Mouse (Mus musculus) cerebellum, adult (tissue): ENCODE results near the gene Prkcb.

Source experiments
- ATAC-seq: cut with Nextera tagmentation; 2 replicates; pipeline ENCODE4 v1.9.2; 2017; ENCODE audit warnings: mild to moderate bottlenecking, moderate library complexity, mixed read lengths; ENCODE audit not compliant: insufficient number of reproducible peaks, low FRiP score, low TSS enrichment

Prkcb gene

DNA sequence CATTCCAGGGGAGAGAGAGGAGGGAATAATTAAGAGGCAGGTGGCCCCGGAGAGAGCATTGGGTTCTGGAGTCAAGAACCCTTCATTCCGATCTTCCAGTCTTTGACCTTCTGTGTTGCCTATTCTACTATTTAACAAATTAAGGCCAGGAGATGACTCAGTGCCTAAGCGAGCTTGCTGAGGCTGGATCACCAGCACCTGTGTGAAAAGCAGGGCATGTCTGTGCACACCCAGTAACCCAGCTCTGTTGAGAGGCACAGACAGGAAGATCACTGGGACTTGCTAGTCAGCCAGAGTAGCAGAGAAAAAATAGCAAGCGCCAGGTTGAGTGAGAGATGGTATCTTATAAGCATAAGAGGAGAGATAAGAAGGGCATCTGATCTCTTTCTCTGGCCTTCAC, 146.4 kb downstream of the Prkcb start:
- no peak for ATAC-seq

DNA sequence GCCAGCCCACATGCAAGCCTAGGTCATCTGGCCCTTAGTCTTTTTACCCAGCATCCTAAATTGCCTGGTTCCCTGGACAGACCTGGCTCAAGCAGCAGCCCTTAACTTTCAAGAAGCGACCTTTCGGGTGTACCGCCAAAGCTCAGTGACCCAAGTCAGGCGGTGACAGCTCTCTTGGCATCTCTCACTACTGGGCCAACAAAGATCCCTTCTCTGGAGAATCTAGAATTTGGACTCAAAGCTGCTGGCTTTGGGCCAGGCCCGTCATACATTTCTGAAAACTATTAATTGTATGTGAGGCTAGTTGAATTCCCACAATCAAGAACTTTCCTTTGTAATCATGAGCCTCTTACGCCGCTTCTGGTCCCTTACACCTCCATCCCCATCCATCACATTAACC, 147.0 kb downstream of the Prkcb start:
- ATAC-seq = no peak

DNA sequence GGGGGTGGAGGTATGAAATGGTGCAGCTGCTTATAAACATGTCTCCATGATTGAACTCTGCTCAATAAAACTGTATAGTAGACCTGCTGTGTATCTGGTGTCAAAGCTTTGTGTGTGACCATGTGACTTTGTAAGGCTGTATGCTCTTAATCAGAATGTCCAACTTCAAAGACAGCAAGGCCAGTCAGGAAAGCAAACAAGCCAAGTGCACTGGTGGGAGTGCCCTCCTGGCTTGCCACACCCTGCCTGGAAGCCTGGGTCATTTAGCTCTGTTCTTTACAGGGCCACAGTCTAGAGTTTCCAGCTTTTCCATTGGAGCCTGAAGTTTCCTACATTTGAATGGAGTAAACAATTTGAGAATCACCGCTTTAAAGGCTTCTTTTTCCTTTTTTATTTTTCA, 148.8 kb downstream of the Prkcb start:
- no peak for ATAC-seq

DNA sequence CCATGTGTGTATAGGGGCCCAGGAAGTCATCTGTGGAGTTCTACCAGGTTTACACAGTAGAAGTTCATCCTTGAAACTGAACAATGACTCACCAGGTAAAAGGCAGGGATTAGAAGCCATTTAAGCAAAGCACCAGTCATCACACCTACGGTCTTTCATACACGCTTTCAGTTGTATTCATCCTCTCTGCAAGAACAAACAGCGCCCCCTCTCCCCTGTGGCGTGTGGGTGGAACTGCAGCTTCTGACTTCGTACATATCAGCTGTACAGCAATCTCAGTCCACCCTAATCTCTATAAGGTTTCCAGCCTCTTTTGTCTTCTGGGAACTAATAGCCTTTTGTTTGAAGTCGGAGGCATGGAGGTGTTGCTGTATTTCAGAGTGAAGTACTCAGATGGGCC, 156.5 kb downstream of the Prkcb start:
- no peak for ATAC-seq

DNA sequence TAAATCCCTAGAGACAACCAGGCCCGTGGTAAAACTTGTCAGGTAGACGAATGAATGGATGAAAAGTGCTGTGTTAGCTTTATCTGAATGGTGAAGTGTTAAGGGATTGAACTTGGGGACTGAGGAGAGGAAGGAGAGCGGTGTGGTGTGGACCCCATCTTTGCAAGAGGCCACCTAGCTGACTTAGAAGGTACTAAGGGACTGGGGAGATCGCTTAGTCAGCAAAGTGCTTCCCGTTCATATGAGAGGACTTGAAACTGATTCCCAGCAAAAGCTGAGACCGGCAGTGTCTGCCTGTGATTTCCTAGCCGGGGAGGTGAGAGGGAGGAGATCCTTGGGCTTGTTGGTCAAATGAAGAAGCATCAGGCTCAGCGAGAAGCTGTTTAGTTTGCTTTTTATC, 164.1 kb downstream of the Prkcb start:
- ATAC-seq = no peak

DNA sequence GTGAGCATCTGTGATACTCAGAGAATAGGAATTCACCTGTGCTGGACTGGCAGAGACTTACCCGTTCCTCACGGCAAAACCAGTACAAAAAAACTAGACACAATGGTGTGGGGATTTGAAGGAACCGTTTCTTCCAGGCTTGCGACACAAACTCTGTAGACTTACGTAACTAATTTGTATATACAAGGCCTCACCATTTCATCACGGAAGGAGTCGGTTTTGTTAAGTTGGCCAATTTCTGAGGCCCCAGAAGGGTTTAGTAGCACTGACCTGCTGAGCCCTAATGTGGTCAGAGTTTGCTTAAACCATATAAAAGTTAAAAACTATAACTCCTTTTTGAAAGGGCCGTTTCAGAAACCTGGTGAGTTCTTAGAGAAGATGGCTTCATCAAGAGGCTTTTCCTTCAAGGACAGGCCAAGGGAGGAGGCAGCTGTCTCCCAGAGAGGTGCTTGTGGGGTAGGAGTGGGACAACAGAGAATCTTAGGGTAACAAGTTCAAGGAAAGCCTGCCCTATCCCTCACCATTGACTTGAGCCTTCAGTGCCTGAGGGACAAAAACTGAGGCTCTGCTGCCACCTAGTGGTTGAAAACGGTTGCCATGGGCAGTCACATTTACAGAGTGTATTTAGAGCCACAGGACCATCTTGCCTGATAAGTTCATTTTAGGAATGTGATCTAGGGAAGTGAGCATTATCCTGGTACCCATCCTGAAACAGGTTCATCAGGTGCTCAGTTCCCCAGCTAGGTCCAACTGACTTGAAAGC, 170.8 kb downstream of the Prkcb start:
- ATAC-seq = peak; percentile 60; the same call in 1 of the 2 replicates

DNA sequence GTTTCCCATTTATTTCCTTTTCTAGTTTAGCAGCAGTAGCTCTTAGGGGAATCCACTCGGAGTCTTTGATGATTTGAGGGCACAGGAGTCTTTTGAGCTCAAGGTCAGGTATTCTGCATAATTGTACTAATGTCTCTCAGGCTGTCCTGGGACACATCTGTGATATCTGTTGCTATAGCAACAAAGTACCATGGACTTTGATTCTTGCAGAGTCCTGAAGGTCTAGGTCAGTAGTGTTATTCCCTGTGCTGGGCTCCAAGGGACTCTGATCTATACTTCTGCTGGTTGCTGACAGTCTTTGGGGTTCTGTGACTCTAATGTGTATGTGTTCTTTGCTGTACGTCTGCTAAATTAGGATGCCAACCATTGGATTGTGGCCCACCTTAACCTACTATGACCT, 171.5 kb downstream of the Prkcb start:
- ATAC-seq = no peak

DNA sequence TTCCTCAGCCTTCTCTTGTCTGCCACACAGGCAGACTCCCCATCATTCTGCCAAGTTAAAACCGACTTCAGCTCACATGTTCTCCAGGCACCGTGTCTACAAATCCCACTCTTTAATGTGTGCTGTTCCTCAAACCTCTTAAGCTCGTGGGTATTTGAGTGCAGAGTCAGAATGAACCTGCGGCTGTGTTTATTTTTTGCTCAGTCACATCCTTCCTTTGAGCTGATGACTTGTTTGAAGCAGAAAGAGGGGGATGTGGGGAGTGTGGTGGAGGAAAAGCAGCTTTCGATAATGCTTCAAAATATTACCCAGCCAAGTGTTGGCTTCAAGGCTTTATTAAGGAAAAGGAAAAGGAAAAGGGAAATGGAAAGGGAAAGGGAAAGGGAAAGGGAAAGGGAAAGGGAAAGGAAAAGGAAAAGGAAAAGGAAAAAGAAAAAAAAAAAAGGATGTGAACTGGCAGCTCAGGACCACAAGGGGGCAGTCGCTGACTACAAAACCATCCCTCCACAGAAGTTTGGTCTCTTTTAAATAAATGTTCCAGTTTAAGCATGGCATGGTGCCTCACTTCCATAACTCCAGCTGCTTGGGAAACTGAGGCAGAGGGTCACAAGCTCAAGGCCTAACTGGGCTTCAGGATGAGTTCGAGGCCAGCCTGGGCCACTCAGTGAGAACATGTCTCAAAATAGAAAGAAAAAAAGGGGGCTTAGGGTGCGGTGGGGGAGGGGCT, 177.4 kb downstream of the Prkcb start:
- ATAC-seq = no peak

DNA sequence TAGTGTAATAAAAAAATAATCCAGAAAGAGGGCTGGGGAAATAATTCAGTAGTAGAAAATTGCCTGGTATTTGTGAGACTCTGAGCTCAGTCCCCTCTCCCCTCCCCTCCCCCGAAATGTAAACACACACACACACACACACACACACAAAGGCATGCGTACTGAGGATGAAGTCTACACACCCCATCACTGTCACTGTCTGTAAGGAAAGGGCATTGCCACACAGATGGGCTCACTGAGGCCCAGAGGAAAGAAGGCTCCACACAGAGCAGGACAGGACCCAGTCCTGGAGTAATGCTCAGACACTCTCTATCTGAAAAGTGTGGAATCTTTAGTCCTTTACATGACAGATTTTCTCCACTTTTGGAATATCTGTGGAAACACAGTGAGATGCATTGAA, 178.2 kb downstream of the Prkcb start:
- ATAC-seq = no peak

DNA sequence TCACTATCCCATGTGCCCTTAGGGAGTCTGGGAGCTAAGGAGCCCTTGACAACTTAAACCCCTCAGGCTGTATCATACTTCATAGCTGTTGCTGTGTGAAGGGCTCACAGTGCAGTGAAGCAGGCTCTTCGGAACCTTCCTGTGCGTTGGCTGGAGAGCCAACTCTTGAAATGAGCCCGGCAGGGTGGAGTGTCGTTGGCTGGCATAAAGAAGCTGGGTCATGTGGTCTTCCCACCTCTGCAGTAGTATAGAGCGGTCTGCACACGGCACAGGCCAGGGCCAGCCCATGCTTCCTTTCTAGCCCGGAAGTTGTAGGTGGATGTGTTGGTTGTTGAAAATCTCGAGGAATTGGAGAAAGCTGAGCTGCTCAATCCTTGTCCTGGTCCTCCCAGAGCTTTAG, 179.3 kb downstream of the Prkcb start:
- ATAC-seq = no peak

DNA sequence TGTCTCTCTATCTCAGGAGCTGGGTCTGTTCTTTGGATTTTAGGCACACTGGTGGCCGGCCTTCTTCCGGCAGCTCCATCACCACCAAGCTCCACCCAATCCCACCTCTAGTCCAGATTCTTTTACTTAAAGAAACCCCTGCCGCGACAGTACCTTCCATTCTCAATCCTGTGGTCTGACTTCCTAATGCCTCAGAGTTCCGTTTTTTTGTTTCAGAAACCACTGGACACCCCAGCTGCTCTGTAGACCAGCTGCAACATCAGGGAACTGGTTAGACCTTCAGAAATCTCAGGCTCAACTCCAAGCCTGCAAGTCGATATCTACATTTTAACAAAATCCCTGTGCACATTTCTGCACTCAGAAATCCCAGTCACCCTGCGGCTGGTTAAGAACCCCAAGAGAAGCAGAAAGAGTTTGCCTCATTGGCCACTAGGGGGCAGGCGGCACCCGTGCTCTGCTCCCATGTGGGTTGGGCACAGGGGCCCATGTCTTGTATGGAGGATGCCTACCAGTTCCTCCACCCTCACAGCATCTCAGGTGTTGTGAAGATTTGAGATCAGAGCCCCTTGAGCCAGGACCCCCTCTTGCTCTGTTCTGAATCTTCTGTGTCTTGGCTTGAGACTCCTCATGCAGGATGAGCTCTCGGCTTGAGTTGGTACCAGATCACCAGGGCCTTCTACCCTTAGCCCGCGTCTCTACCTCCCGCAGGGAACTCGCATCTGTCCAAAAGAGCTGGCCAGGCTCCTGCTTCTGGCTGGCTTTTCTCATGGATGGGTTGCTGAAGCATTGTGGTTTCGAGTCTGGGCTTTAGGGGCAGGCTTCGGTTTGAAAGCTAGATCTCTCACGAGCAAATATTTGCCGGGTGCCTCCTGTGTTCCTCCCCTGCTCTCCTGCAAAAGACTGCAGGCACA, 182.1 kb downstream of the Prkcb start:
- ATAC-seq = peak; percentile 76

DNA sequence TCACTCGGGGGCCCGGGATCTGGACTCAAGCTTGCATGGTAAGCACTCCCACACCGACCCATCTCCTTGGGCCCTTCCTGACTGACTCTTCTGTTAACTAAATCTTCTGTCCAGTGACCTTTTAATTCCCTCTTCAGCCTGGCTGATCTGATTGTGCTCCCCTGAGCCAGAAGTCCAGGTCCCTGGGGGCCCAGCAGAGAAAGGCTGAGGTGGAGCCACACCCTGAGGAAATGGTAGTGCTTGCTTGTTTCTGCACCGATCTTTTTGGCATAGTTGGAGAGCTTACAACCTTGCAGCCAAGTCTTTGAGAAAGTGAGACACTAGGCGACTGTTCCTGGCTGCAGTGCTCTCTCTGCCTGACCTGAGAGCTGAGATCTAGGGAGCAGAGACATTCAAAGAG, 183.7 kb downstream of the Prkcb start:
- ATAC-seq = no peak

DNA sequence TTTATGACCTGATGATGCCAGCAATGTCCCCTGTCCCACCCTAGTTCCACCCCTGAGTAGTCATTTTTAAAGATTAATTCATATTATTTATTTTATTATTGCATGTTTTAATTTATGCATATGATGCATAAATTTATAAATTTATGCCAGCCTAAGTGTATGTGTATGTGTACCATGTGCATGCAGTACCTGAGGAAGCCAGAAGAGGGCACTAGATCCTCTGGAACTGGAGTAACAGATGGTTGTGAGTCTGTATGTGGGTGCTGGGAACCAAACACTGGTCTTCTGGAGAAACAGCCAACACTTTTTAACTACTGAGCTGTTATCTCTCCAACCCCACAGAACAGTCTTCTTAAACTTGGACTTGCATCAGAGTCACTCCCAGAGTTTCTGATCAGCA, 186.5 kb downstream of the Prkcb start:
- ATAC-seq = no peak

DNA sequence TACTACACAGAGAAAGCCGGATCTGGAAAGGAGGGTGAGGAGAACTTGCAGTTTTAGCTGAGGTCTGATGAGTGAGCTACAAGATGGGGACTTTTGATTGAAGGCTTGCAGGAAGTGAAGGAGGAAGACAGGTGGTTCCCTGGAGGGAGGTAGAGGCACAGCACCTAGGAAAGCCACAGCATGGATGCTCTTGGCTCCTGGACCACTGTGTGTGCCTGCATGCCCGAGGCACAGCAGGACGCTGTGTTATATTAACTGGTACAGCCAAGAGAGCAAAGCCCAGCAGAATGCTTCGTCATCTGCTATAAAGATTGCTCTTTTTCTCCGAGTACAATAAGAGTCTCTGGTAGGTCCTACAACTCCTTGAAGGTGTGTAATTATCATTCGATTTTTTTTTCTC, 188.1 kb downstream of the Prkcb start:
- peak; percentile 34; the same call in 1 of the 2 replicates for ATAC-seq

DNA sequence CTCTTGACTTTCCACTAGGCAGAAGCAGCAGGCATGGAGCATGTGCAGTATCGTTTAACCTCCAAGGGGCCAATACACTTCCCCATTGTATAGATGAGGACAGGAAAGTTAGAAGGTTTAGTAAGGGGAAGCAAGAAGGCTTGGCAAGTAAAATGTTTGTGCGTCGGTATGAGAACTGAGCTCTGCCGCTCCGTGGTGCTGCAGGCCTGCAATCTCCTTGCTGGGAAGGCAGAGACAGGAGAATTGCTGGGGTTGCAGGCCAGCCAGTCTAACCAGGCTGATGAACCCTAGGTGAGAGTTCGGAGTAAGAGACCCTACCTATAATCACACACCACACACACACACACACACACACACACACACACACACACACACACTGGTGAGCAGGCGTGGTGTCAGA, 188.6 kb downstream of the Prkcb start:
- no peak; the same call in 1 of the 2 replicates for ATAC-seq

DNA sequence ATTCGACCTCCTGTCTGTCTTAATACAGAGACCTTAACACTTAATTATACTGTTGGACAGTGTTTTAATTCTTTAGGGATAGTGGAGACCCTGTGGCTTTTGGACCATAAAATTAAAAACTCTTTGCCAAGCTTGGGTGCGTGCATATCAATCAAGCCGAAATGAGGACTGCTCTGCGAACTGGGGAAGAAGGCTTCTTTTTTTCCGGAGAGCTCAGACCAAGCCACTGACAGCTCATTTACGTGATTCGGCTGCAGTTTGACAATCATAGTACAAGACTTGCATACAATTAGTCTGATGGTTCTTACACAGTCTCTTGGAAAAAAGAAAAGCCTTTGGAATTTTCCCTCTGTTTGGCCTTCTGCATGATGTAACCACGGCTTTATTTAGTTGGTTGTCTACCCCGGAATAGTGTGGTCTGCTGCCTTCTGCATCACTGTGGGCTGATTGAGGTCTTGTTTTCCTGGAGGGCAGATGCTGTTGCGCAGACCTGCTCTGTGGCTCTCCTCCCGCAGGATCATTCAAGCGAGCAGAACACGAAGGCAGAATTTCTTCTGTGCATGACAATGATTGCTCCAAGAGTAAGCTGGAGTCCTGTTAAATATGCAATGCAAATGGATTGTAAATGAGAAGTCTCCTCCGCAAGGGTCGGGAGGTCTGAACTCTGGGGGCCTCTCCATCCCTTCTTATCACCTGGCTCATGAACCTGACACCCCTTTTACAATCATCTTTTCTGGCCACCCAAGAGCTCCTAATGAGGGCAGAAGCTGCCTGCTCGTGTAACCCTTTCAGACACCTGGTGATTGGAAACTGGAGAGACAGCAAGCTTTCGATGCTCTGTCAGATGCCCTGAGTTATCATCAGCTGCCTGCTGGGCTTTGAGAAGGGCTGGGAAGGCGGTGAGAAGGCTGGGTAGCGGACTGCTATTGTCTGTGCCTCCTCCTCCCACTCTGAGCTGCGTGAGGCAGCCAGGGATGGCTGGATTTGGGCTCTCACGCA, 189.3 kb downstream of the Prkcb start:
- no peak for ATAC-seq

DNA sequence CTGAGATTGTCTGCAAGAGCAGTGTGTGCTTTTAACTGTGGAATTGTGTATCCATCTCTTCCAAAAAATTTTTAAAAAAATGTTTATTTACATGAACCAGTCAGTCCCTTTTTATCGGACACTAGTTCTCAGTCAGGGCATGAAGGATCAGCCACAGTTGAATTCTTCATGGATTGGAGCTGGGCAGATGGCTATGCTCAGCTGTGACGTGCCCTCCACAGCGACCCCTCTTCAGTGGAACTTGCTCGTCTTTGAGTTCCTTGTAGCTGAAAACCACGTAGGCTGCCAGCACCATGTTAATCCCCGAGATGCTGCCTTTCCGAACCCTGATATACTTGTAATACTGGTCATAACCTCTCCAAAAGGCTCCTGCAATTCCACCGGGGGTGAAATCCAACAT, 195.4 kb downstream of the Prkcb start:
- ATAC-seq = no peak

DNA sequence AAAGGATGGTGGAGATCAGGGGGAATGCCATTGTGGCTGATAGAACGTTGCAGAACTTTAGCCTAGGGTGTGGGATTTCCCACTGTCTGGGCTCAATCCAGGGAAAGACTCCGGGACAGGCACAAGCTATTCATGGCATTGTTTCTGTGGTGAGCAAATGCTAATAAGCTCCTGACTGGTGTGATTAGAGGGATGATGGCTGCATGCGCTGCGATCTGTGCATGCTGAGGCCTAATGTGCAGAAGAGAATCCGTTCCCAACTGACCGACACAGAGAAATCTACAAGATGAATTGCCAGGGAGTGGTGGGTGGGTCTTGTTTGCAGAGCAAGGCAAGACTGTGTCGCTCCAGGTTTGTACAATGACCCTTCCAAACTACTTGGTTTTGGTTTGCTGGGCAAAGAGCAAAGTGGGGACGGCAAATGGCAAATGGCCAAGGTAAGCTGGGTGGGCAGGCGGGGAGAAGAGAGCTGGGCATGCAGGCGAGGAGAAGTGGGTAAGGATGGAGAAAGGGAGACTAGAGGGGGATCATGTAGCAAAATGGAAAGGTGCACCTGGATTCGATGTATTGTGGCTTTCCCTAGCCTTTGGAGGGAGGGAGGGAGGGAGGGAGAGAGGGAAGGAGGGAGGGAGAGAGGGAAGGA, 199.5 kb downstream of the Prkcb start:
- ATAC-seq = no peak

DNA sequence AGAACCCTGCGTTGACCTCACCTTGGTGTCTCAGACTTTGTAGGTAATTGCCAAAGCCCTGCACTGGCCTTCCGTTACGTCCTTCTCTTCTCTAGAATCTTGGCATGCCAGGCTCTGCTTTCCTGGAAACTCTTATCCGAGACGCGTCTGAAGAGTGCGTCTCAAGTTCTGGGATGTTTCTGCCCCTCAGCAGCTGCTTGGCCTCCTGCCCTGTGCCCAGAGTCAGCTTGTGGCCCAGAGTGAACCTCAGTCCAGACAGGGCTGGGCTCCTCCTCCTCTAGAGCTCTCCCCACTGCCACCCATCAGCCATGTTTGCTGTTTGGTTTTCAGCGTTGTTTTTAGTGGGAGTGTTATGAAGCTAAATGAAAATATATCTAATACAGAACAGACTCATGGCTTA, 203.5 kb downstream of the Prkcb start:
- no peak for ATAC-seq
